Comparison of ENCODE assay signal across 13 mouse cellular contexts in genomic region chr12:110009136-110009535, GRCm38 (mm10).
DNase-seq lines count a peak whose midpoint lies in the region; ATAC-seq and TF ChIP-seq lines count a peak whose summit lies in the region.
"Had no signal": no experiment of that assay in that cellular context is flagged by ENCODE, and none has a peak within 500 bp of the region (broad histone marks: within the 10 kb centered on the region; RNA-seq: fewer than 3 reads in every experiment).

No protein-coding gene starts in this region.

- peak; percentile 75 for TF ChIP-seq CTCF in liver, adult 2 months (IDR thresholded peaks at IDR 0.05; ENCODE audit: low read depth, low read length)
- TF ChIP-seq CTCF in thymus, adult 2 months (IDR thresholded peaks at IDR 0.05; ENCODE audit: borderline replicate concordance, control insufficient read depth, extremely low read depth, insufficient read depth, low read length, poor library complexity), result no peak

- no peak overlapping the region for H3K4me2 ChIP-seq in liver, embryonic 12.5 days
- H3K4me2 ChIP-seq: intestine, embryonic 15.5 days had no signal

- no peak for ATAC-seq in liver, embryonic 12.5 days
- ATAC-seq: intestine, embryonic 15.5 days had no signal

- TF ChIP-seq POLR2A in liver, adult 2 months (IDR thresholded peaks at IDR 0.05; ENCODE audit: extremely low read depth, insufficient read depth, low read length), result no peak
- TF ChIP-seq POLR2A in thymus, adult 2 months (IDR thresholded peaks at IDR 0.05; ENCODE audit: control insufficient read depth, extremely low read depth, insufficient read depth, low read length, poor library complexity), result no peak

- WGBS in liver, adult 2 months, result 55% methylated on average over 4 of the region's 4 CpGs
- WGBS in liver, embryonic 12.5 days (ENCODE audit: insufficient replicate concordance), result 28% methylated on average over 4 of the region's 4 CpGs
- 51% methylated on average over 4 of the region's 4 CpGs for WGBS in thymus, adult 2 months

- no peak overlapping the region for H3K4me3 ChIP-seq in liver, adult 2 months (ENCODE audit: insufficient read depth, low read depth, low read length)
- H3K4me3 ChIP-seq in liver, embryonic 12.5 days, result no peak overlapping the region
- no peak overlapping the region for H3K4me3 ChIP-seq in thymus, adult 2 months (ENCODE audit: control insufficient read depth, insufficient read depth, low read length)
- H3K4me3 ChIP-seq: intestine, embryonic 15.5 days had no signal

- no peak overlapping the region for H3K9ac ChIP-seq in liver, adult 2 months (ENCODE audit: low read depth, low read length)
- H3K9ac ChIP-seq in liver, embryonic 12.5 days, result no peak overlapping the region
- H3K9ac ChIP-seq: intestine, embryonic 15.5 days had no signal

- H3K27me3 ChIP-seq in liver, adult 2 months (ENCODE audit: control insufficient read depth, insufficient read depth, low read length), result no peaks in the 10 kb centered on the region
- no peaks in the 10 kb centered on the region for H3K27me3 ChIP-seq in liver, embryonic 12.5 days (replicated peaks)
- no peaks in the 10 kb centered on the region for H3K27me3 ChIP-seq in thymus, adult 2 months (ENCODE audit: control insufficient read depth, insufficient read depth, low read length)
- H3K27me3 ChIP-seq: intestine, embryonic 15.5 days had no signal

- H3K27ac ChIP-seq in liver, adult 2 months (replicated peaks; ENCODE audit: insufficient read depth, low read depth, low read length), result no peak overlapping the region
- no peak overlapping the region for H3K27ac ChIP-seq in liver, embryonic 12.5 days
- H3K27ac ChIP-seq in thymus, adult 2 months (ENCODE audit: control insufficient read depth, insufficient read depth, low read length), result no peak overlapping the region
- H3K27ac ChIP-seq: intestine, embryonic 15.5 days had no signal

- H3K79me2 ChIP-seq in liver, adult 2 months (ENCODE audit: control insufficient read depth, insufficient read depth, low read length), result peaks cover 6% of the 10 kb centered on the region; the same call in 1 of the 2 replicates

- DNase-seq in adrenal gland, postnatal 36 days, result peak; percentile 22 to 37
- no peak for DNase-seq in adrenal gland, postnatal 25 days
- no peak for DNase-seq in liver, adult 2 months (ENCODE audit: extremely low read depth, low read depth, low spot score)
- peak; percentile 40 for DNase-seq in thymus, postnatal 4 days
- DNase-seq in thymus, adult 2 months, result no peak
- DNase-seq in spleen, postnatal 4 days (ENCODE audit: low spot score in 2 of 2), result no peak
- DNase-seq in cerebellum, adult 9-10 months, result no peak
- DNase-seq: B cell, adult 2 months; cerebellum, postnatal 36 days; heart, adult 18-20 months; heart, postnatal 36 days had no signal

- H3K4me1 ChIP-seq in liver, adult 2 months (ENCODE audit: control insufficient read depth, insufficient read depth, low read length), result no peaks in the 10 kb centered on the region
- H3K4me1 ChIP-seq in liver, embryonic 12.5 days, result no peaks in the 10 kb centered on the region
- H3K4me1 ChIP-seq in thymus, adult 2 months (replicated peaks; ENCODE audit: control insufficient read depth, insufficient read depth, low read length), result no peaks in the 10 kb centered on the region
- H3K4me1 ChIP-seq: intestine, embryonic 15.5 days had no signal

- H3K9me3 ChIP-seq in liver, embryonic 12.5 days (replicated peaks), result no peaks in the 10 kb centered on the region
- H3K9me3 ChIP-seq: intestine, embryonic 15.5 days had no signal

- H3K36me3 ChIP-seq in liver, adult 2 months (ENCODE audit: control insufficient read depth, insufficient read depth, low read length), result peaks cover 43% of the 10 kb centered on the region
- H3K36me3 ChIP-seq in liver, embryonic 12.5 days, result no peaks in the 10 kb centered on the region
- H3K36me3 ChIP-seq in thymus, adult 2 months (ENCODE audit: control insufficient read depth, insufficient read depth, low read length), result no peaks in the 10 kb centered on the region
- H3K36me3 ChIP-seq: intestine, embryonic 15.5 days had no signal

Comparison
In these comparisons a context has a peak if more than half of its experiments do, and no peak if none do; other contexts are left out.
1. DNase-seq: peak in adrenal gland, postnatal 36 days (2 of 2) and thymus, postnatal 4 days (single experiment); none in adrenal gland, postnatal 25 days (single experiment), liver, adult 2 months (single experiment), thymus, adult 2 months (single experiment), spleen, postnatal 4 days (0 of 2) and cerebellum, adult 9-10 months (single experiment).